Mouse (Mus musculus) embryonic facial prominence, embryonic 14.5 days (tissue): Measurements from ENCODE around the gene Usp50. TPM values are rescaled to one million over a fixed set of nuclear protein-coding genes. Genes with fewer than 3 reads are reported as not detected.
A peak's percentile ranks its signal among the peaks of the same experiment; 100 is the strongest.

Source experiments
- ATAC-seq: fragments of 200-750 bp; cut with Nextera tagmentation; 2 replicates; pipeline ENCODE4 v1.8.0; 2017; ENCODE audit warnings: low read depth, moderate number of reproducible peaks, moderate TSS enrichment
- DNase-seq: peaks from one replicate; pipeline ENCODE4 v3.0.0-alpha.2; 2015; ENCODE audit warnings: low spot score
- H3K27ac ChIP-seq: fragments of 300-500 bp; sonication (generic); replicated peaks from 2 replicates; pipeline ENCODE4 v1.5.1; 2014; ENCODE audit warnings: low read depth, mild to moderate bottlenecking, low read length, moderate library complexity
- H3K27me3 ChIP-seq: fragments of 300-500 bp; sonication (generic); replicated peaks from 2 replicates; pipeline ENCODE4 v1.6.1; 2014; ENCODE audit warnings: low read length; ENCODE audit not compliant: control insufficient read depth, insufficient read depth
- H3K36me3 ChIP-seq: fragments of 300-500 bp; sonication (generic); 2 replicates; pipeline ENCODE4 v1.6.1; 2014; ENCODE audit warnings: low read length, mixed read lengths; ENCODE audit not compliant: control insufficient read depth, insufficient read depth
- H3K4me1 ChIP-seq: fragments of 300-500 bp; sonication (generic); 2 replicates; pipeline ENCODE4 v1.6.1; 2014; ENCODE audit warnings: antibody characterized with exemption, low read length; ENCODE audit not compliant: control insufficient read depth, insufficient read depth
- H3K4me2 ChIP-seq: fragments of 300-500 bp; sonication (generic); 2 replicates; pipeline ENCODE4 v1.6.1; 2014; ENCODE audit warnings: low read depth, mild to moderate bottlenecking, low read length, moderate library complexity, mixed read lengths
- H3K4me3 ChIP-seq: fragments of 300-500 bp; sonication (generic); 2 replicates; pipeline ENCODE4 v1.5.1; 2014; ENCODE audit warnings: low read depth, mild to moderate bottlenecking, low read length
- H3K9ac ChIP-seq: fragments of 300-500 bp; sonication (generic); 2 replicates; pipeline ENCODE4 v1.6.1; 2014; ENCODE audit warnings: low read depth, mild to moderate bottlenecking, low read length, moderate library complexity, mixed read lengths
- H3K9me3 ChIP-seq: fragments of 300-500 bp; sonication (generic); 2 replicates; pipeline ENCODE4 v1.6.1; 2016; ENCODE audit warnings: low read length; ENCODE audit not compliant: control insufficient read depth
- WGBS: fragments of 180-500 bp; shearing (Covaris S2); extraction: QIAGEN DNeasy Blood & Tissue Kit; methylation state at CpG from one replicate; pipeline ENCODE4 v1.1.7; 2014; 5-methylcytosine and 5-hydroxymethylcytosine counted together
- polyA plus RNA-seq: library from polyadenylated mRNA; unstranded; fragments of >200 nt; fragmentation: Nextera tagmentation; extraction: Ambion mirVana; gene quantifications from 2 replicates; pipeline ENCODE4 v1.2.1, GENCODE M21; 2014

Gene Usp50
- polyA plus RNA-seq, 1 experiment from 2014 or later: 2.6 TPM

GRCm38 (mm10) chr2:126782433-126782832 lies 837 bp downstream of the Usp50 start:
- H3K27ac ChIP-seq: no peak overlapping the region
- DNase-seq: peak; percentile 89
- H3K9me3 ChIP-seq: no peaks in the 10 kb centered on the region
- no peaks in the 10 kb centered on the region for H3K4me1 ChIP-seq
- WGBS: 77% methylated on average over 3 of the region's 3 CpGs
- H3K27me3 ChIP-seq: no peaks in the 10 kb centered on the region
- no peak overlapping the region for H3K4me2 ChIP-seq
- ATAC-seq: no peak
- no peak overlapping the region for H3K4me3 ChIP-seq
- H3K36me3 ChIP-seq: no peaks in the 10 kb centered on the region
- H3K9ac ChIP-seq: no peak overlapping the region

GRCm38 (mm10) chr2:126781478-126781877 lies 1.8 kb downstream of the Usp50 start:
- 92% methylated on average over 1 of the region's 1 CpGs for WGBS
- ATAC-seq: no peak
- DNase-seq: no peak

GRCm38 (mm10) chr2:126780286-126780685 lies 3.0 kb downstream of the Usp50 start:
- WGBS: 93% methylated on average over 10 of the region's 10 CpGs
- ATAC-seq: no peak

More at GRCm38 (mm10) chr2:126781478-126781877, 1.8 kb downstream of the Usp50 start:
- Histone ChIP-seq H3K36me3 (no peaks in the 10 kb centered on the region), H3K9ac (no peak overlapping the region), H3K27ac (no peak overlapping the region), H3K9me3 (no peaks in the 10 kb centered on the region), H3K4me1 (no peaks in the 10 kb centered on the region), H3K4me3 (no peak overlapping the region), H3K27me3 (no peaks in the 10 kb centered on the region), H3K4me2 (no peak overlapping the region)

GRCm38 (mm10) chr2:126778806-126779205 lies 4.5 kb downstream of the Usp50 start:
- H3K9me3 ChIP-seq: no peaks in the 10 kb centered on the region
- WGBS: 81% methylated on average over 4 of the region's 4 CpGs
- no peak for ATAC-seq
- no peaks in the 10 kb centered on the region for H3K36me3 ChIP-seq
- H3K27ac ChIP-seq: no peak overlapping the region
- H3K4me1 ChIP-seq: no peaks in the 10 kb centered on the region
- H3K4me3 ChIP-seq: no peak overlapping the region
- H3K4me2 ChIP-seq: no peak overlapping the region
- H3K27me3 ChIP-seq: no peaks in the 10 kb centered on the region
- no peak for DNase-seq
- H3K9ac ChIP-seq: no peak overlapping the region

More at GRCm38 (mm10) chr2:126780286-126780685, 3.0 kb downstream of the Usp50 start:
- no peak overlapping the region for H3K27ac ChIP-seq
- no peak overlapping the region for H3K4me2 ChIP-seq
- no peaks in the 10 kb centered on the region for H3K36me3 ChIP-seq
- H3K9me3 ChIP-seq: no peaks in the 10 kb centered on the region
- no peaks in the 10 kb centered on the region for H3K4me1 ChIP-seq
- H3K27me3 ChIP-seq: no peaks in the 10 kb centered on the region
- H3K9ac ChIP-seq: no peak overlapping the region
- H3K4me3 ChIP-seq: no peak overlapping the region
- no peak for DNase-seq

- DNase-seq (peak; percentile 8), ATAC-seq (no peak)
- Histone ChIP-seq H3K36me3 (no peaks in the 10 kb centered on the region), H3K27ac (no peak overlapping the region), H3K27me3 (no peaks in the 10 kb centered on the region), H3K4me1 (no peaks in the 10 kb centered on the region), H3K4me2 (no peak overlapping the region), H3K9ac (no peak overlapping the region), H3K9me3 (no peaks in the 10 kb centered on the region), H3K4me3 (no peak overlapping the region)
- WGBS: 49% methylated on average over 1 of the region's 1 CpGs
These were observed 6.9 kb downstream of the Usp50 start for GRCm38 (mm10) chr2:126776416-126776815.

GRCm38 (mm10) chr2:126775951-126776350 lies 7.3 kb downstream of the Usp50 start:
- Histone ChIP-seq H3K4me2 (no peak overlapping the region), H3K9me3 (no peaks in the 10 kb centered on the region), H3K4me1 (no peaks in the 10 kb centered on the region), H3K36me3 (no peaks in the 10 kb centered on the region), H3K27me3 (no peaks in the 10 kb centered on the region), H3K9ac (no peak overlapping the region), H3K4me3 (no peak overlapping the region), H3K27ac (no peak overlapping the region)
- DNase-seq: no peak
- ATAC-seq: no peak
- 77% methylated on average over 4 of the region's 4 CpGs for WGBS

GRCm38 (mm10) chr2:126772217-126772616 lies 11.1 kb downstream of the Usp50 start:
- DNase-seq: no peak
- Histone ChIP-seq H3K27ac (no peak overlapping the region), H3K4me3 (no peak overlapping the region), H3K4me1 (no peaks in the 10 kb centered on the region), H3K9ac (no peak overlapping the region), H3K36me3 (no peaks in the 10 kb centered on the region), H3K9me3 (no peaks in the 10 kb centered on the region), H3K4me2 (no peak overlapping the region), H3K27me3 (no peaks in the 10 kb centered on the region)
- 89% methylated on average over 5 of the region's 5 CpGs for WGBS
- ATAC-seq: no peak

- H3K9ac ChIP-seq: no peak overlapping the region
- DNase-seq (peak; percentile 5), ATAC-seq (no peak)
- H3K4me3 ChIP-seq: no peak overlapping the region
- H3K9me3 ChIP-seq: no peaks in the 10 kb centered on the region
- H3K36me3 ChIP-seq: no peaks in the 10 kb centered on the region
- H3K4me2 ChIP-seq: no peak overlapping the region
- H3K27me3 ChIP-seq: no peaks in the 10 kb centered on the region
- no peak overlapping the region for H3K27ac ChIP-seq
- no peaks in the 10 kb centered on the region for H3K4me1 ChIP-seq
- WGBS: 59% methylated on average over 19 of the region's 19 CpGs
These were observed 13.7 kb downstream of the Usp50 start for GRCm38 (mm10) chr2:126769431-126770181.

GRCm38 (mm10) chr2:126768194-126768593 lies 15.1 kb downstream of the Usp50 start:
- DNase-seq (no peak), ATAC-seq (no peak)
- Histone ChIP-seq H3K4me3 (no peak overlapping the region), H3K4me1 (no peaks in the 10 kb centered on the region), H3K27me3 (no peaks in the 10 kb centered on the region), H3K36me3 (0 out of 2 replicates have a peak, but pooled peaks cover 3% of the 10 kb centered on the region), H3K9me3 (no peaks in the 10 kb centered on the region), H3K9ac (no peak overlapping the region), H3K27ac (no peak overlapping the region), H3K4me2 (no peak overlapping the region)
- 75% methylated on average over 4 of the region's 4 CpGs for WGBS
